Mouse (Mus musculus) bone marrow, adult 2 months (tissue): ENCODE data around the gene Rnf111.

ENCODE experiments used
- CTCF ChIP-seq: fragments of 200-500 bp; IDR thresholded peaks from 2 replicates; pipeline ENCODE4 v1.5.1; 2011; ENCODE audit warnings: low read length, control low read depth; ENCODE audit not compliant: control insufficient read depth, insufficient read depth
- POLR2A ChIP-seq: fragments of 200-500 bp; IDR thresholded peaks from 2 replicates; pipeline ENCODE4 v1.6.1; 2011; ENCODE audit warnings: low read depth, mild to moderate bottlenecking, control low read depth, low read length, borderline replicate concordance; ENCODE audit not compliant: control insufficient read depth

- TF ChIP-seq CTCF = no peak
- TF ChIP-seq POLR2A = 0 out of 2 replicates have a peak, but pooled peaks have one; percentile 21
Measured at GRCm38 (mm10) chr9:70503015-70503603, 416 bp downstream of the Rnf111 start.
